Mouse (Mus musculus) thymus, postnatal 10 days (tissue): ENCODE data around the gene Slc16a13.
A peak's percentile ranks its signal among the peaks of the same experiment; 100 is the strongest.

Source experiments
- DNase-seq, 2 experiments: peaks; one replicate each; pipeline ENCODE4 v3.0.0; 2021; ENCODE audit warnings: low spot score in 2 of 2

Slc16a13 gene

DNA sequence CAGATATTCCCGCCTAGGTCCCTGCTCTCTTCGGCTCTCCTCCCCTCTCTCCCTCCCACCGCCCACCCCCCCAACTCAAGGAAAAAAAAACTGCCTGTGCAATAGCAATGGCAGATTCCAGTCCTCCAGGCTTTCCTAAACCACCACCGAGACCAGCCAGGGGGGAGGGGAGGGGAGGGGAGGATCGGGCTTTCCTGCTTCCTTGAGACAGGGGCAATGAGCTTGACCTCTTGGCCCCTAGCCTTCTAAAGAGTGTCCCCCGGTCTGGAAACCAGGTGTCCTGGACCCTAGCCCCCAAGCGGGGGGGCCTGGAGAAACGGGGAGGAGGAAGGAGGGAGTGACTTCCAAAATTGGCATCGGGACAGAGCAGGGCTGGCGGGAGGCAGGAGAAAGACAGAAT is 11.7 kb upstream of the Slc16a13 start:
- no peak for DNase-seq

DNA sequence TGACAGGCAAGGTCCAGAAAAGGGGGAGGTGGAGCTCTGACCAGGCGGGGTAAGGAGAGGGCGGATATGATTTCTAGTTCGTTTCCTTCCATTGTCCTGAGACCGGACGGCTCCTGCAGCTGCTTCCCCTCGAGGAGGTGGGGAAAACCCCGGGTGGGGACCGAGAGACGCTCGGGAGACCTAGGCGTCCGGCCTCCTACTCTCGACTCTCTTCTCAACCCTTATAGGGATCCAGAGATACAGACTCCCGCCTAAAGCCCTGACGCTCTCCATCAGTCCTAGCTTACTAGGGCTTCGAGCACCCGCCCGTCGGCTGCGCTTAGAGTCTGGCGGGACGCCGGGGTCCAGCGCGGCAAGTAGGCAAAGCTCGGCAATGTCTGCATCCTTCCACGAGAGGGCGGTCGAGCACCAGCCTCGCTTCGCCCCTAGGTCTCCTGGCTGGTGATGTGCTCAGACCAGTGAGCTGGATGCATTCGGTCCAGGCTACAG is 9.4 kb upstream of the Slc16a13 start:
- DNase-seq: peak; percentile 64 to 88

DNA sequence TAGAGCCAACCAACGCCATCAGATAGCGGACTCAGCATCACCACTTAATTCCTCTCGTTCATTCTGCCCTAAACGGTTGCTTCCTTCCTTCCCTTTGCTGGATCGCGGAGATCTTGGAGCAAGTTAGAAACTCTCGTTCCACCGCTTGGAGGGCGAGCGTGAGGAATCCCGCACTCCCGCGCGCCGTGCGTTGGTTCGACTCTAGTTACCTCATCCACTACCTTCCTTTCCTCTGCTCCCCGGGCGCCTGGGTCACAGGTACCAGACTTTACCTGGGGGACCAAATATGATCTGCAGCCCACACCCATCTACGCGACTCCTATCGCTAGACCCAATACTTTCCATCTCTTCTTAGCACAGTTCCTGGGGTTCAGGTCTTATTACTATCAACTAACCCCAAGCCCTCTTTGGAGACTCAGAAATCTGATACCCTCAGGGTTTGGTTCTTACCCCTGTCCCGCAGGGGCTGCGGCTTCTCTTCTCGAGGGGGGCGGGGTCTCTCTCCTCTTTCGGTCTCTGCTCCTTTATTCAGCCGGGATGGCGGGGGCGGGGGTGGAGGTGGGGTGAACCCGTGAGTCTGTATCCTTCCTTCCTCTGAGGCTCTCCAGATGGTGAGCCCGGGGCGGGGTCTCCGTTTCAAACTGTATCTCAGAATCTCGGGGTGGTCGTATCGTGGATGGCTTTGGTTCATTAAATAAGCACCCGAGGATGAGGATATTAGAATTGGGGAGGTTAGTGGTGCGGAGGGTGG is 8.6 kb upstream of the Slc16a13 start, which contains the start of gene Bcl6b:
Bcl6b (minus strand) TSS at position 539 of the 751 bp plus-strand sequence.
- DNase-seq: no peak

DNA sequence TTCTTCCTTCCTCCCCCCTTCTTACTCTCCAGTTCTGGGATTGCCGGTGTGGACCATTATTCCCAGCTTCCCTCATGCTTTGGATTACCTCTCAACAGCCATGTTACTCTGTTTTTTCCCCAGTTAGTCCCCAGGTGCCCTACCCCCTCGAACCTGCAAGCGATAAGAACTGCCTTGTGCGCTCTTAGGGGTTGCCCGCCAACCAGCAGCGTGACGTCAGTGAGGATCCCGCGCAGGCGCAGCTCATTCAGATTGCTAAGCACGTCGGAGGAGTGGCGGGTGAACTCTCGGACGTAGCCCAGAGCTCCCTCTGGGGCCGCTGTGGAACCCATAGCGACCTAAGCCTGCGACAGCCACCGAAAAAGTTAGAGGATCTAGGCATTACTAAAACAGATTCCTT is 8.0 kb upstream of the Slc16a13 start:
- peak; percentile 71 to 78 for DNase-seq

DNA sequence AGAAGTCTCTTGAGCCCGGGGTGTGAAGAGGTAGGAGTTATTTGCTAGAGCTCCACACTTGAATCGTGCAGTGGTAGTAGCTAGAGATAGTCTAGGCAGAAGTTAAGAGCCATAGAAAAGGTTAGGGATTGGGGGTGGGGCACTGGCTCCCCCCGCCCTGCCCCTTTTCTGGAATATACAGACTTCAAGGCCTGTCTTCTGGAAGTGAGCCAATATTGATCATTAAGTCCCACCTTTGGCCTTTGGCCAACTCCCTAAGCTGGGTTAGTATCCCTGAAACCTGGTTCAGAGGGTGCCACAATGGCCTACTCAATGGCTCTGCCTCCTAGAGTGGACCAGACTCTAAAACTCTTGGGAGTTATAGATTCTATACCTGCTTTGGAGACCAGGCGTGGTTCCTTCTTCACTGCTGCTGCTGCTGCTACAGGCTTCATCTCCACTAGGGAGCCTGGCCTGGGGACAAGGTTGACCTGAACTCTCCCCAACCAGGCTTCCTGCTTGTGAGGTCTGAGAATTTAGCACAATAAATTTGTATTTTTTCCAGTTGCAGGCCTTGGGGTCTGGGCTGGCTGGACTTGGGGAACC is 6.9 kb upstream of the Slc16a13 start:
- DNase-seq: no peak

DNA sequence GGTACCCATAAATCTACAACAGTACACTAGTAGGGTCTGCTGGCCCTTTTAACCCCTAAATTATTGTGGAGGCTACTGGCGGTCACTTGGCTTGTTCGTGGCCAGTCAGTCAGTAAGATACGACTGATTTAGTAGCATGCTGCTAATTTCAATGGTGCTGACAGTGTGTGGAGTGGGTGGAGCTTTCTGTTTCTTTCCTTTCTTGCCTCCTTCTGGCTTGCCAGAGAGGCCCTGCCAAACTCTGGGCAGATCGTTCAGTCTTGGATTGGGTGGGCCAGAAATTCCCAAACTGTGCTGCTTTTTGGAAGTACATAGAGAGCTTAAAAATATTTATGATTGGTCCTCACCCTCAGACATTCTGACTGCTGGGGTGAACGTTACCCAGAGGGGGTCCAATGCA is 6.3 kb upstream of the Slc16a13 start:
- no peak for DNase-seq

DNA sequence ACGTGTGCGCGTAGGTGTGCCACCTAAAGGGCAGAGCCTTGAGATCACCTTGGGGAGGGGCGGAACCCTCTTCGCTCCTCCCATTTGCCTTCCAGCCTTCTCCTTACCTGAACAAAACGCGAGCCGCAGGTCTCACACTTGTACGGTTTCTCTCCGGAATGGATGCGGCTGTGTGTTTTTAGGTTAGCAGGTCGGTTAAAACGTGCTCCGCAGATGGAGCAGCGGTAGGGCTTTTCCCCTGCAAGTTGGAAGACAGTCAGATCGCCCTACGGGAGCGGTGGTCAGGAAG is 5.7 kb upstream of the Slc16a13 start:
- no peak for DNase-seq

DNA sequence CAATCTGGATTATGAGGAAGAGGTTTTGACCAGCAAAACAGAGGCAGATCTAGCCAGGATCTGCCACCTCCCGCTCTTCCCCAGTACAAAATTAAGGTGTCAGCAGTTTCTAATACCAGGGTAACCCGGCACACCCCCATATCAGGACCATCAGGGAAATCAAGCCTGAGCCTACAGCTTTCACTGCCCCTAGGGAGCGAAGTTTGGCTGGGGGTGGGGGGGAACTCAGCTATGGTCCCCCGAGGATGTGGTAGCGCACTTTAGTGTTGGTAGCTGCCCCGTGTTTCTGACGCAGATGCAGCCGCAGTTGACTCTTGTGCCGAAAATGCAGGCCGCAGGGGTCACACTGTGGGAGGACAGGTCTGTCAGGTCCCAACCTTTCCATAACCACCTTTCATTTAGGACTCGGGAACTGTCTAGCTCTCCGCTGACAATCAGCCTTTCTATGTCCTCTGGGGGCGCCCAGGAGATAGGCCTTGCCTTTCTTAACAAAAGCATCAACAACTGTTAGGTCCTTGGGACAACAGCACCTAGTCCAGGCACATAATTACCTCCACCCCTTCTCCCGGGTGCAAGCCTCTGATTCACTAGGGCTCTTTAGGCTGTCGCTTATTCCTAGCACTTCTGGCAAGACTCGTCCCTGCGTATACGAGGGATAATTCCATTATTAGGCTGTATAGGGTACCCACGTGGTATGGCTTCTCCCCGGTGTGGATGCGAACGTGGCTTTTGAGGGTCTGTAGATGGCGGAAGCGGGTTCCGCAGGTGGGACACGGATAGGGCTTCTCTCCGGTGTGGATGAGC is 5.1 kb upstream of the Slc16a13 start:
- DNase-seq: no peak

DNA sequence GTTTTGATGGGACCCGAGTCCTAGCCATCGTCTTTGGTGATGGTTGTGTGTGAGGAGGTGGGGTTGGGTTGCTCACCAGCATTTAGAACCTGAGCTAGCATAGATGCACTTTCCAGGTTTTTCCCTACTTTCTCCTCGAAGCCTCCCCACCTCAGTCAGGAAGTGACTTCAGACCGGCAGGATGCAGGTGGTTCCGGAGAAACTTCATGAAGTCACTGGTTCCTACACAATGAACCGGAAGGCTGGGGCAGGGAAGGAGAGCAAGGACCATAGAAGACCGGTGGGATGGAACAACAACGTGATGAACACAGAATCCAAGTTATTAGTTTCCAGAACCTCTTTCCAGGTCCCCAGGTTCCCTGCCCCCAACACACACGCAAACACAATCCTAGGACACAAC is 2.9 kb upstream of the Slc16a13 start:
- no peak for DNase-seq

DNA sequence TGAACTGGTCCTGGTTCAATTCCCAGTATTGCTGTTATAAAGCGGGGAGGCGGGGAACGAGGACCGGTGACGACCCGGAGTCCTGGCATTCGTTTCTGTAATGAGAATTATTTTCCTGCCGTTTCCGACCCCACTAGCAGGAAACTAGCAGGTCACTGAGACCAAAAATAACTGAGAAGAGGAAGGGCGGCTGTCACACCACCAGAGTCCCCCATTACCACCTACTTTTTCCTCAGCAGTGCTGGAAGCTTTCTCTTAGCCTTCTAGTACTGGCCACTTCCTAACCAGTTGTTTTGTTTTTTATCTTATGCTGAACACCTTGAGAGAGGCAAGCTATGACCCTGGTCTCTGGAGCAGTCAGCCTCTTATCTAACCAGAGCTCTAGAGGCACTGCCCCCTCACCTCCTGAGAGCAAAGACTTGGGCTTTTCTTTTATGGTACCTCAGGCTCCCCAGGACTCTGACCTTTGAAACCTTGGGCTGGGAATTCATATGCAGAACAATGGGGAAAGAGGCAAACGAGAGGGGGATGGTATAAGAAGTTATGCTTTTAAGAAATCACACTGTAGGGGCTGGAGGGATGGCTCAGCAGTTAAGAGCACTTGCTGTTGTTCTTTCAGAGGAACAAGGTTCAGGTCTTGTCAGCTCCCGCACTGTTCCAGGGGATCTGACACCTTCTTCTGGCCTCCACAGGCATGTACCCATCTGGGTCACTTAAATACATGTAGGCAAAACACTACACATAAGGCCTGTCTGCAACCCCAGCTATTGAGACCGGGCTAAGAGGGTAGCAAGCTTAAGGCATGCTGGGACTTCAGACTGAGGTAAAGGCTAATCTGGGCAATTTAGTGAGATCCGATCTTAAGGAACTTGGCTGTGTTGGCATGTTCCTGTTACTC is 988 bp upstream of the Slc16a13 start:
- no peak for DNase-seq

DNA sequence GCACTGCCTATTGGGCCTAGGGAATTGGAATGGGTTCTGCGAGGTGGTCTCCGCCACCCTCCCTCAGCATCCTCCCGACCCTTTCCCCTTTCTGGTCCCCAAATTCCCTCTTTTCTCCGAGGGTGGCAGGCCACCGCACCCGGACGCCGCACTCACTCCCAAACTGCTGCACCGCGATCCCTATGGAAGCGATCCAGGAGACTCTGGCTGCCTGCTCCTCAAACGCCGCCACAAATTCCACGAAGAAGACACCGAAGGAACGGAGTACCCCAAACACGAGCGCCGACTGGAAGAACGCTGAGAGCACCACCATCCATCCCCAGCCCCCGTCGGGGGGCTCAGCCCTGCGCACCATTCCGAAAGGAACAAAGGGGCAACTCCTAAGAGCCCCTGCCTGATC is 541 bp downstream of the Slc16a13 start:
- no peak for DNase-seq

DNA sequence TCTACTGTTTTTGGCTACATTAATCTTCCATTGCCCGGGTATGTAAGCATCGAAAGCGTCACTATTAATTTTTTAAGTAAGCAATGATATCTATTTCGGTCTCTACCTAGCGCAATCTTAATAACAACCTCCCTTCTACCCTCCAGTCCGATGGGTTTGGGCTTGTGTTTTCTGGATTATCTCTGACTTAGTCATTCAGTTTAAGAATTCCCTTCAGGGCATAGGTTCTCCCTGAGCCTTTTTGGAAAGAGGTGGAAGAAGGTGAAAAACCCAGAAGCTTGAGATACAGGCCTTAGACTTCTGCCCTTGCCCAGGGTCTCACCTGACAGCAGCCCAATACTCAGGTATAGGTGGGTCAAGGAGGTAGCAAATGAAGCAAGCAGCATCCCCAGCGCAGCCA is 991 bp downstream of the Slc16a13 start:
- no peak for DNase-seq

DNA sequence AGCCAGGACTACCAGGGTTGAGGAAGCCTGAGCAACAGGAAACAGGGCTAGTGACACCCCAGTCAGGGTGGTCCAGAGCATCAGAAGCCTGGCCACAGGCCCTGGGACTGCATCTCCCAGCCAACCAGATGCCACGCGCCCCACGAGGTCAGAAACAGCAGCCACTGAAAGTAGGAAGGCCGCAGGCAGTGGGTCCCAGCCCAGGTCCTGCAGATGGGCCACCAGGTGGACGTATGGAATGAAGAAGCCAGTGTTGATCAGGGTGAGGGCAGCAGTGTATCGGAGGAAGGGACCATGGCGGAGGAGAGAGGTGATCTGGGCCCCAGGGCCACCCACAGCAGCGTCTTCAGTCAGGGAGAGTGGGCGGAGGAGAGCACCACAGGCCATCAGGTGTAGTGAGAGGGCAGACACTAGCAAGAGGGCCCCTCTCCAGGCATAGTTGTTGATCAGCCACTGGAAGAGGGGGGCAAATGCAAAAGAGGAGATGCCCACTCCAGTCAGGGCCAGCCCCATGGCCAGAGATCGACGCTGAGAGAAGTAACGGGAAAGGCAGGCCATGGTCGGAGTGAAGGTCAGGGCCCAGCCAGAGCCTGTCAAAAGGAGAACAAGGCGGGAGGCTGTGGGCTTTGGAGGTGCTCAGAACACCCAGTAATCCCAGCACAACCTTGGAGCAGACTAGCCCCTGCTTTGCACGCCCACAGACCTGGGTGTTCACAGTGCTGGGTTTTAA is 2.0 kb downstream of the Slc16a13 start:
- no peak for DNase-seq

DNA sequence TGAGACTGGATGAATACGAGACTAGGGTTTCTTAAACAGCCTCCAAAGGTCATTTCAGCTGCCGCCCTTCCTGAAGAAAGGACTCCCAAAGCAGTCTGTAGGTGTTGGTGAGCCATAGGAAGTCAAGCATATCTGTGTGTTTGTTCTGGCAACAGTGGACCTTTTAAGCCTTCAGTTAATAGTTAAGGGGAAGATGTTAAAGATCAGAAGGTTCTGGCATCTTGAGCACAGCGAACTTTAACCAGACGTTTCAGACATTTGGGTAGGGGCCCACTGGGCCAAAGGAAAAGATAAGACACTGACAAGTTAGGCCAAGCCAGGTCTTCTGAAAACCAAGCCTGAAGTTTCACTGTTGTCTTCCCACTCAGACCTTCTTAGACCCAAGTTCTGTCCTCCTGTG is 2.8 kb downstream of the Slc16a13 start:
- DNase-seq: no peak

DNA sequence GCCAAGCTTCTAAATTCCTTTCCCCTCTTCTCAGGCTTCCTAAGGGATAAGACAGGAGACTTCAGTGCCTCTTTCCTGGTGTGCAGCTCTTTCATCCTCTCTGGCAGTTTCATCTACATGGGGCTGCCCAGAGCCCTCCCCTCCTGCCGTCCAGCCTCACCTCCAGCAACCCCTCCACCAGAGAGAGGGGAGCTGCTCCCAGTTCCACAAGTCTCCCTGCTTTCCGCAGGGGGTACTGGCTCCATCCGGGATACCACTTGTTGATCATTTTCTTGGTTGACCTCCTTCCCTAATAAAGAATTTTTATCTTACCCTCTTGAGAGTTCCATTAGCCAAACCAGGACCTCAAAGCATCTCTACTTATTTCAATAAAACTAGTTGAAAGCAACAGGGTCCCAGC is 4.8 kb downstream of the Slc16a13 start:
- no peak for DNase-seq

DNA sequence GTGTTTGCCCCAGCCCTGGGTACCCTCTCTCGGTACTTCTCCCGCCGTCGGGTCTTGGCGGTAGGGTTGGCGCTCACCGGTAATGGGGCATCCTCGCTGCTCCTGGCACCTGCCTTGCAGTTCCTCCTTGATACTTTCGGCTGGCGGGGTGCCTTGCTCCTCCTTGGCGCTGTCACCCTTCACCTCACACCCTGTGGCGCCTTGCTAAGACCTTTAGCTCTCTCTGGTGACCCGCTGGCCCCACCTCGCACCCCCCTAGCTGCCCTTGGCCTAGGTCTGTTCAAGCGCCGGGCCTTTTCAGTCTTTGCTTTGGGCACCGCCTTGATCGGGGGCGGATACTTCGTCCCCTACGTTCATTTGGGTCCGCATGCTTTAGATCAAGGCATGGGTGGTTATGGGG is 5.6 kb downstream of the Slc16a13 start:
- no peak for DNase-seq

DNA sequence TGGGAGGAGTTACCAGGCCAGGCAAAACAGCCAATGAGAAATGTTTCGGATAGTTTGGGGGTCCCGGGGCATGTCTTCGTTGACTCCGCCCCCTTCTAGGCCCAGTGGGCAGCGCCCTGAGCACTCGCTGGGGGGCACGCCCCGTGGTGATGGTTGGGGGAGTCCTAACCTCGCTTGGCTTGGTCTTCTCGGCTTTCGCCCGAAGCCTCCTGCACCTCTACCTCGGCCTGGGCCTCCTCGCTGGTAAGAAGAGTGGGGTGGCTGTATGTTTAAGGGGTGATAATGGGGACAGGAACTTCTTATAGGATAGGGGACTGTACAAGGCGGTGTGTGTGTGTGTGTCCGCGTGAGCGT is 6.0 kb downstream of the Slc16a13 start:
- DNase-seq: no peak

DNA sequence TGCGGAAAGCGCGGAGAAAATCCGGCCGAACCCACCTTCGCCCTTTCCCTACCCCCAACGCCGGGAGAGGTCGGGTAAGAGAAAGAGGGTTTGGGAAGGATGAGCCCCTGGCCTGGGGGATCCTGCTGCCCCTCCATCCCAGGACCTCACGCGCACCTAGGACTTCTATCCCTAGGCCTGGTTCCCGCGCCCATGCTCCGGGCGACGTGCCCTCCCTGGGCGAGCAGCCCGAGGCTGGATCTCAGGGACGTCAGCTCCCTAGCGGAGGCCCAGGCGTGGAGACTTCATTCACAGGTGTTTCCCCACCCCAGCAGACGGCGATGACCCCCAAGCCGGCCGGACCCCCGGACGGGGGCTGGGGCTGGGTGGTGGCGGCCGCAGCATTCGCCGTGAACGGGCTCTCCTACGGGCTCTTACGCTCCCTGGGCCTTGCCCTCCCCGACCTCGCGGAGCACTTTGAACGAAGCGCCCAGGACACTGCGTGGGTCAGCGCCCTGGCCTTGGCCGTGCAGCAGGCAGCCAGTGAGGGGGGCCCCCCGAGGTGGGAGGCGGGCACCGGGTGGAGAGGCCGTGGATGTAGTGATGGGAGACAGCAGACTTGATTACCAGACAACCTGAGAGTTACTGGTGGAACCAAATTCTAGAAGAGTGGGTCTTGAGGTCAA is 6.5 kb downstream of the Slc16a13 start:
- no peak for DNase-seq

DNA sequence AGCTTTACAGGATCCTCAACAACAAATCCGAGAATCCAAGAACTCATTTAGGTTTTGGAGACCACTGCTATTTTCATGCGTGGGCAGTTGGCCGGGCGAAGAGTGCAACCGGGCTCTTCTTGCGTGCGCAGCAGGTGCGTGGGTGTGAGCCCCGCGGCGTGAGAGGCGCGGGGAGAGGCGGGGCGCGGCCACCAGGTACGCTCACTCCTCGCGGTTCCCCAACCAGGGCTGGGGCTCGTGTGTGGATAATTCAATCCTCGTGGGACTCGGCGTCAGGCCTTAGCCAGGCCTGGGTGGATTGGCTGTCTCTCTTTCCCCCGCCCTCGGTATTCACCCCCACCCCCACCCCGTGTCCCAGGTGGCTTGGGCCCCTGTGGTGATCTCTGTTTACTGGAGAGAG is 7.1 kb downstream of the Slc16a13 start:
- no peak for DNase-seq

DNA sequence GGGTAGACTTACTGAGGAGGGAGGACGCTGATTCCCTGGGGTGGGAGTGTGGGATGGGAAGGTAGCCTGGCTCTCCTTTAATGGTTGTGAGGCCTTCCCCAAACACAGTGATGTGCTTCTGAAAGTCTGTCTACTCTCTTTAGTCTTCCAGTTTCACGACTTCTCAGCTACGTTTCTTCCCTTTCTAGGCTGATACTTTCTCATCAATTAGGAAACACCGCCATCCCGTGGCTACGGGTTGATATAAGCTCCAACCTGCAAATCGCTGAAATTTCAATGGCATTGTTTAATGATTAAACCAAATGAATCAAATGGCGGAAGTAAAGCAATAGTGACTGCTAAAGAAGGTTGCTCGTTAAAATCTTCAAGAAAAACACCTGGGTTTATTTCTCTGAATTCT is 8.0 kb downstream of the Slc16a13 start:
- peak in 1 of 2 experiments; percentile 49 for DNase-seq

DNA sequence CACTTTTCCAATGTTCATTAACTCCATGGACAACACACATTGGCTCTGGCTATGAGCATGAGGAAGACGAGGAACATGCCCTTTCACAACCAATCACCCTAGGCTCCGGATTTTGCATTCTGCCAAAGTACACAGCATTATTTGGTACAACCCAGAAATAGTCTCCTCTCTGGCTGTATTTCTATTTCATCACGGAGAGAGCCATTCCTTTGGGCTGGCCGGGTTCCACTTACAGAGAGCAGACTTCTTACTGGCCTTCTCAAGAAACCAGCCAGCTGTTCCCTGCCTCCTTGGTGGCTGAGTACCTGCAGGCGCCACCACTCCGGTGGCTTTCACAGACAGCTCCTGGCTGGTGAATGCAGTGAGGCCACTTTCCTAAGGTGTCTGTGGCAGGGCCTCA is 8.4 kb downstream of the Slc16a13 start, which contains the start of gene Slc16a11:
Slc16a11 (plus strand) TSS at position 330 of the 400 bp plus-strand sequence.
- DNase-seq: no peak
